Mouse (Mus musculus) activated CD4-positive, CD25-positive, alpha-beta regulatory T cell, adult 9 weeks (primary cell): ENCODE measurements around the gene Haus8. TPM values are rescaled to one million over a fixed set of nuclear protein-coding genes. Genes with fewer than 3 reads are reported as not detected.

ENCODE experiments used
- polyA plus RNA-seq: library from polyadenylated mRNA; unstranded; fragments of 100-300 nt; shearing (Covaris generic); gene quantifications from one replicate; pipeline ENCODE4 v1.2.1, GENCODE M21; 2017

Haus8 gene
- polyA plus RNA-seq = 36.9 TPM

DNA sequence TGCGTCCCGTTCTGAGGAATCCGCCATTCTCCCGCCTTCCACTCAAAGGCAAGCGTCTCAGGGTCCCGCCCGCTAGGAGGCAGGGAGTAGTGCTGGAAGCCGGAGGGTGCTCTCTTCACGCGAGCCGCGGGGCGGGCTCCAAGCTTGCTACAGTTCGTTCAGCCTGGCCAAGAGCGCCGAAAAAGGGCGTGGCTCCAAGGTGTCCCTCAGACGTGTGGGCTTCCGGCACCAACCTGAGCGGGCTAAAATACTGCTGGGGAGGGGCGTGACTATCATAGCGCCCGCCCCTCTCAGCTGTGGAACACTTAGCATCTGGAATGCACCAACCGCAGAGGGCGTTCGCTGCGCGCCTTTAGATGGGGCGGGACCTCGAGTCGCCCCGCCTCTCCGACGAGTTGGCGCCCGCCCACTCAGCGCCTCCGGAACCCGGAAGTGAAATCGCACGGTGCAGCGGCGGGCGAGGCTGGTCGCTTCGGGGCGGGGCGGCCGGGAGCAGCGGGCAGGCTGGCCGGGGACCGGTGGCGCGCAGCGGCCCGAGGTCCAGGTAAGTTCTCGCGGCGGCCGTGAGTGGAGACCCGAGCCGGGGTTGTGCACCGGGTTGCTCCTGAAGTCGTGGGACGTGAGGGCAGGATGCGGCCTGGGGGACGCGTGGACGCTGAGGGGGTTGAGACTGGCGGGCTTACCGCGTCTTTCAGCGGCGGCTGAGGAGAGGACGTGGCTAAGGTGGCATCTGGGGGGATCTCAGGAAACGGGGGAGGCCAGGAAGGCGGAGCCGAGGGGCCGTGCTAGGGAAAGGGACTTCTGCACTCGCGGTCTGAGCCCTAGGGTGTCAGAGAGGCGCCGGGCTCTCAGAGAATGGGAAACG, at the start of gene Haus8, which contains the start of gene Myo9b:
Gene Haus8, minus strand, starts transcription at position 649 of the 865 bp plus-strand sequence.
Gene Myo9b, plus strand, starts transcription at position 429 of the 865 bp plus-strand sequence.

Other genes starting within 250 kb of the Haus8 start
- gene Myo9b, start 220 bp downstream of the Haus8 start, polyA plus RNA-seq = 37.5 TPM
- 167 TPM for gene Use1, start 93.9 kb upstream of the Haus8 start, polyA plus RNA-seq
- gene Ocel1, start 98.4 kb upstream of the Haus8 start, polyA plus RNA-seq = 5.9 TPM
- gene Nr2f6, start 109.0 kb upstream of the Haus8 start, polyA plus RNA-seq = 0.31 TPM
- gene Ushbp1, start 122.9 kb upstream of the Haus8 start, polyA plus RNA-seq = 0.06 TPM
- gene Babam1, start 123.9 kb upstream of the Haus8 start, polyA plus RNA-seq = 124 TPM
- gene Ankle1, start 133.1 kb upstream of the Haus8 start, polyA plus RNA-seq = 2.1 TPM
- 96.5 TPM for gene Abhd8, start 190.7 kb upstream of the Haus8 start, polyA plus RNA-seq
- 99.9 TPM for gene Mrpl34, start 192.0 kb upstream of the Haus8 start, polyA plus RNA-seq
- gene Dda1, start 196.3 kb upstream of the Haus8 start, polyA plus RNA-seq = 70.3 TPM
- gene Ano8, start 213.0 kb upstream of the Haus8 start, polyA plus RNA-seq = 0.12 TPM
- 6.3 TPM for gene Gtpbp3, start 215.2 kb upstream of the Haus8 start, polyA plus RNA-seq
- 0.23 TPM for gene Plvap, start 238.8 kb upstream of the Haus8 start, polyA plus RNA-seq